Mouse (Mus musculus) MEL (cell line): ENCODE data around the gene Ssr1. TPM values are rescaled to one million over a fixed set of nuclear protein-coding genes. Genes with fewer than 3 reads are reported as not detected.
A peak's percentile ranks its signal among the peaks of the same experiment; 100 is the strongest.

ENCODE experiments used
- DNase-seq: peaks from one replicate; pipeline ENCODE4 v3.0.0; 2011; ENCODE audit warnings: low read depth, low spot score
- H3K27ac ChIP-seq: 2 replicates; pipeline ENCODE4 v1.5.1; 2012; ENCODE audit warnings: low read depth, mild to moderate bottlenecking, control low read depth, low read length, moderate library complexity; ENCODE audit not compliant: control insufficient read depth
- H3K27me3 ChIP-seq, 2 experiments: fragments of 150-350 bp in 1 of 2; sonication (generic) in 1 of 2; 2 replicates each; pipeline ENCODE4 v1.6.1; 2012; ENCODE audit warnings: low read length in 2 of 2, mild to moderate bottlenecking in 2 of 2, improper control_type of control experiment in 1 of 2, moderate library complexity in 1 of 2; ENCODE audit not compliant: insufficient read depth in 2 of 2, control insufficient read depth in 1 of 2
- H3K36me3 ChIP-seq, 2 experiments: 2 replicates each; pipeline ENCODE4 v1.6.1; 2012 to 2014; ENCODE audit warnings: low read length in 2 of 2, improper control_type of control experiment in 1 of 2, inconsistent platforms in 1 of 2, mild to moderate bottlenecking in 1 of 2; ENCODE audit not compliant: insufficient read depth in 2 of 2, control insufficient read depth in 1 of 2
- H3K4me1 ChIP-seq, 2 experiments: fragments of 150-350 bp in 1 of 2; sonication (generic) in 1 of 2; 2 replicates each; pipeline ENCODE4 v1.6.1; 2012; ENCODE audit warnings: low read length in 2 of 2, improper control_type of control experiment in 1 of 2, mild to moderate bottlenecking in 1 of 2; ENCODE audit not compliant: insufficient read depth in 2 of 2, control insufficient read depth in 1 of 2
- H3K4me3 ChIP-seq, 2 experiments: fragments of 150-350 bp in 1 of 2; sonication (generic) in 1 of 2; 2 replicates each; pipeline ENCODE4 v1.5.1; 2012; ENCODE audit warnings: low read depth in 2 of 2, low read length in 2 of 2, mild to moderate bottlenecking in 2 of 2, moderate library complexity in 2 of 2, control low read depth in 1 of 2, improper control_type of control experiment in 1 of 2; ENCODE audit not compliant: control insufficient read depth in 1 of 2, insufficient read depth in 1 of 2
- H3K79me2 ChIP-seq: 2 replicates; pipeline ENCODE4 v1.6.1; 2012; ENCODE audit warnings: mild to moderate bottlenecking, low read length, moderate library complexity; ENCODE audit not compliant: control insufficient read depth, poor library complexity, insufficient read depth
- H3K9ac ChIP-seq: 2 replicates; pipeline ENCODE4 v1.6.1; 2012; ENCODE audit warnings: low read depth, mild to moderate bottlenecking, control low read depth, low read length, moderate library complexity; ENCODE audit not compliant: control insufficient read depth, poor library complexity, severe bottlenecking
- H3K9me3 ChIP-seq: fragments of 150-350 bp; sonication (generic); replicated peaks from 2 replicates; pipeline ENCODE4 v1.6.1; 2012; ENCODE audit warnings: mild to moderate bottlenecking, low read length, improper control_type of control experiment, moderate library complexity; ENCODE audit not compliant: insufficient read depth
- CHD1 ChIP-seq: IDR thresholded peaks from 2 replicates; pipeline ENCODE4 v1.6.1; 2012; ENCODE audit warnings: low read depth, mild to moderate bottlenecking, inconsistent platforms, low read length, improper control_type of control experiment
- CHD2 ChIP-seq: IDR thresholded peaks from 2 replicates; pipeline ENCODE4 v1.6.1; 2011; ENCODE audit warnings: low read length, improper control_type of control experiment
- CTCF ChIP-seq, 3 experiments: IDR thresholded peaks in 2 of 3; conservative IDR thresholded peaks in 1 of 3; 2 replicates each; pipeline ENCODE4 v1.5.1; 2011 to 2012; ENCODE audit warnings: low read length in 3 of 3, low read depth in 2 of 3, mild to moderate bottlenecking in 2 of 3, improper control_type of control experiment in 1 of 3, inconsistent platforms in 1 of 3, mixed read lengths in 1 of 3, moderate library complexity in 1 of 3; ENCODE audit not compliant: control insufficient read depth in 1 of 3, insufficient read depth in 1 of 3, poor library complexity in 1 of 3, severe bottlenecking in 1 of 3
- ETS1 ChIP-seq: IDR thresholded peaks from 2 replicates; pipeline ENCODE4 v1.6.1; 2012; ENCODE audit warnings: low read depth, mild to moderate bottlenecking, inconsistent platforms, low read length, improper control_type of control experiment, moderate library complexity
- GABPA ChIP-seq: IDR thresholded peaks from 2 replicates; pipeline ENCODE4 v1.6.1; 2012; ENCODE audit warnings: low read depth, mild to moderate bottlenecking, inconsistent platforms, low read length, improper control_type of control experiment, moderate library complexity
- GATA1 ChIP-seq: IDR thresholded peaks from 2 replicates; pipeline ENCODE4 v1.6.1; 2011; ENCODE audit warnings: low read depth, low read length, improper control_type of control experiment
- JUND ChIP-seq: IDR thresholded peaks from 2 replicates; pipeline ENCODE4 v1.6.1; 2011; ENCODE audit warnings: low read depth, mild to moderate bottlenecking, improper control_type of control experiment, low read length
- KAT2A ChIP-seq: conservative IDR thresholded peaks from 2 replicates; pipeline ENCODE4 v1.6.1; 2012; ENCODE audit warnings: low read depth, low read length, improper control_type of control experiment, inconsistent platforms
- MAFK ChIP-seq: IDR thresholded peaks from 2 replicates; pipeline ENCODE4 v1.6.1; 2011; ENCODE audit warnings: low read depth, mild to moderate bottlenecking, low read length, improper control_type of control experiment, borderline replicate concordance
- MAZ ChIP-seq: IDR thresholded peaks from 2 replicates; pipeline ENCODE4 v1.6.1; 2012; ENCODE audit warnings: low read depth, mild to moderate bottlenecking, inconsistent platforms, low read length, improper control_type of control experiment
- MXI1 ChIP-seq: IDR thresholded peaks from 2 replicates; pipeline ENCODE4 v1.6.1; 2011; ENCODE audit warnings: mild to moderate bottlenecking, low read depth, low read length, improper control_type of control experiment
- NRF1 ChIP-seq: IDR thresholded peaks from 2 replicates; pipeline ENCODE4 v1.6.1; 2014; ENCODE audit warnings: low read depth, mild to moderate bottlenecking, inconsistent platforms, low read length, improper control_type of control experiment, moderate library complexity; ENCODE audit not compliant: poor library complexity, insufficient read depth, severe bottlenecking
- POLR2A ChIP-seq, 2 experiments: IDR thresholded peaks; 2 replicates each; pipeline ENCODE4 v1.6.1; 2011 to 2012; ENCODE audit warnings: low read length in 2 of 2, mild to moderate bottlenecking in 2 of 2, control low read depth in 1 of 2, improper control_type of control experiment in 1 of 2, low read depth in 1 of 2, moderate library complexity in 1 of 2; ENCODE audit not compliant: control insufficient read depth in 1 of 2, insufficient read depth in 1 of 2, poor library complexity in 1 of 2
- POLR2AphosphoS2 ChIP-seq: IDR thresholded peaks from 2 replicates; pipeline ENCODE4 v1.6.1; 2011; ENCODE audit warnings: low read length, improper control_type of control experiment
- POLR2AphosphoS5 ChIP-seq: IDR thresholded peaks from 2 replicates; pipeline ENCODE4 v1.6.1; 2012; ENCODE audit warnings: low read depth, borderline replicate concordance, mild to moderate bottlenecking, inconsistent platforms, low read length, moderate library complexity, mixed read lengths
- RAD21 ChIP-seq: IDR thresholded peaks from 2 replicates; pipeline ENCODE4 v1.6.1; 2011; ENCODE audit warnings: mild to moderate bottlenecking, low read depth, low read length, improper control_type of control experiment
- RCOR1 ChIP-seq: IDR thresholded peaks from 2 replicates; pipeline ENCODE4 v1.6.1; 2012; ENCODE audit warnings: low read depth, mild to moderate bottlenecking, inconsistent platforms, low read length, improper control_type of control experiment
- SIN3A ChIP-seq: IDR thresholded peaks from 2 replicates; pipeline ENCODE4 v1.6.1; 2012; ENCODE audit warnings: low read length, improper control_type of control experiment, inconsistent platforms
- SMC3 ChIP-seq: IDR thresholded peaks from 2 replicates; pipeline ENCODE4 v1.6.1; 2011; ENCODE audit warnings: low read depth, low read length, improper control_type of control experiment
- TBP ChIP-seq: IDR thresholded peaks from 2 replicates; pipeline ENCODE4 v1.8.0; 2011; ENCODE audit warnings: low read depth, low read length, improper control_type of control experiment
- TCF12 ChIP-seq: IDR thresholded peaks from 2 replicates; pipeline ENCODE4 v1.6.1; 2014; ENCODE audit warnings: low read depth, mild to moderate bottlenecking, inconsistent platforms, low read length, improper control_type of control experiment, moderate library complexity
- UBTF ChIP-seq: IDR thresholded peaks from 2 replicates; pipeline ENCODE4 v1.6.1; 2012; ENCODE audit warnings: low read depth, mild to moderate bottlenecking, inconsistent platforms, low read length, improper control_type of control experiment, moderate library complexity, borderline replicate concordance; ENCODE audit not compliant: insufficient read depth
- USF1 ChIP-seq: IDR thresholded peaks from 2 replicates; pipeline ENCODE4 v1.6.1; 2014; ENCODE audit warnings: low read depth, mild to moderate bottlenecking, inconsistent platforms, low read length, improper control_type of control experiment, moderate library complexity
- USF2 ChIP-seq, 2 experiments: IDR thresholded peaks; 2 replicates each; pipeline ENCODE4 v1.6.1; 2011 to 2012; ENCODE audit warnings: improper control_type of control experiment in 2 of 2, low read length in 2 of 2, borderline replicate concordance in 1 of 2, inconsistent platforms in 1 of 2, low read depth in 1 of 2, mild to moderate bottlenecking in 1 of 2; ENCODE audit not compliant: insufficient read depth in 1 of 2
- ZC3H11A ChIP-seq: IDR thresholded peaks from 2 replicates; pipeline ENCODE4 v1.6.1; 2012; ENCODE audit warnings: low read depth, mild to moderate bottlenecking, inconsistent platforms, low read length, improper control_type of control experiment
- ZKSCAN1 ChIP-seq: IDR thresholded peaks from 2 replicates; pipeline ENCODE4 v1.6.1; 2012; ENCODE audit warnings: low read depth, mild to moderate bottlenecking, inconsistent platforms, low read length, improper control_type of control experiment, moderate library complexity
- ZMIZ1 ChIP-seq: IDR thresholded peaks from 2 replicates; pipeline ENCODE4 v1.6.1; 2012; ENCODE audit warnings: low read depth, mild to moderate bottlenecking, inconsistent platforms, low read length, improper control_type of control experiment, moderate library complexity
- ZNF384 ChIP-seq: IDR thresholded peaks from 2 replicates; pipeline ENCODE4 v1.6.1; 2012; ENCODE audit warnings: low read depth, mild to moderate bottlenecking, inconsistent platforms, low read length, improper control_type of control experiment
- polyA plus RNA-seq, 2 experiments: library from polyadenylated mRNA; stranded (reverse) in 1 of 2; unstranded in 1 of 2; fragments of >175 nt in 1 of 2; fragments of >200 nt in 1 of 2; gene quantifications; 2 replicates each; pipeline versions ENCODE4 v1.2.1 to v1.2.4; 2012; ENCODE audit warnings: low replicate concordance in 2 of 2, low read depth in 1 of 2; ENCODE audit not compliant: insufficient read length in 2 of 2, insufficient read depth in 1 of 2, missing spikeins in 1 of 2
- total RNA-seq: library from RNA; depleted of rRNA; stranded (reverse); fragments of 300-350 nt; gene quantifications from 2 replicates; pipeline ENCODE4 v1.2.3, GENCODE M21; 2012

Ssr1 gene
- total and polyA plus RNA-seq, 3 experiments: 30.9 to 104 (median 77.2) TPM

DNA sequence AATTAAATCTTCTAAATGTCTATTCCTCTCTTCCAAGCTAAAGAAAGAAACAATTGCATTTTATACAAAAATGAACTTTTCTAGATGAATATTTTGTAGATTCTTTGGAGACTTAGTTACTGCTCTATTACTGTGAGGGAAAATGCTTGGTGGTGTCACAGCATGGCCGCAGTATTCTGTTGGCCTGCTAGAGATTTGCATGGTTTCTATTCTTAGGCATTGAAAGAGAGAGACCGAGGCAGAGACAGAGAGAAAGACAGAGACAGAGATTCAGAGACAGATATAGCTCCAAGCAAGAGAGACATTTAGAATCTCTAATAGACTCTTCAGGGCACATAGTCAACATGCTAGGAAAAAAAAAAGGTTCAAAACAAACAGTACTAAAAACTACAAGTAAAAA lies 14.0 kb upstream of the Ssr1 start (continued):
- no peak for TF ChIP-seq CHD2
- TF ChIP-seq GATA1: no peak
- no peak for TF ChIP-seq SIN3A
- no peak for TF ChIP-seq GABPA
- TF ChIP-seq, all 39 proteins: peak for 0

- Histone ChIP-seq H3K4me3 (no peak overlapping the region), H3K4me1 (no peaks in the 10 kb centered on the region), H3K9ac (no peak overlapping the region), H3K27me3 (no peaks in the 10 kb centered on the region), H3K36me3 (no peaks in the 10 kb centered on the region), H3K27ac (no peak overlapping the region), H3K79me2 (no peaks in the 10 kb centered on the region), H3K9me3 (no peaks in the 10 kb centered on the region)
- peak; percentile 54 for TF ChIP-seq SMC3
- peak; percentile 83 for TF ChIP-seq USF1
- TF ChIP-seq MAFK: no peak
- TF ChIP-seq ZC3H11A: peak; percentile 60
- TF ChIP-seq RAD21: peak; percentile 71
- TF ChIP-seq CTCF (IDR thresholded peaks at IDR 0.05 in 2 of 3, conservative IDR thresholded peaks at IDR 0.05 in 1 of 3; ENCODE audit: control insufficient read depth in 1 of 3, insufficient read depth in 1 of 3, low read depth in 2 of 3, low read length in 3 of 3, poor library complexity in 1 of 3, severe bottlenecking in 1 of 3): peak; percentile 45 to 61 (median 47); a peak in 5 of 6 replicates
- no peak for TF ChIP-seq ZMIZ1
- peak in 1 of 2 experiments; percentile 29; a peak in 1 of 4 replicates for TF ChIP-seq USF2 (IDR thresholded peaks at IDR 0.05; ENCODE audit: borderline replicate concordance in 1 of 2, insufficient read depth in 1 of 2, low read depth in 1 of 2, low read length in 2 of 2)
- no peak for TF ChIP-seq POLR2AphosphoS2
- peak; percentile 47 for DNase-seq
Measured at GRCm38 (mm10) chr13:38002461-38002860, 8.4 kb upstream of the Ssr1 start.

- TF ChIP-seq ZKSCAN1 (no peak), UBTF (no peak), TCF12 (no peak), CHD2 (no peak), MAZ (no peak), MAFK (no peak), MXI1 (no peak), ZNF384 (no peak), RCOR1 (no peak), POLR2AphosphoS5 (no peak), POLR2A (IDR thresholded peaks at IDR 0.05; ENCODE audit: control insufficient read depth in 1 of 2, insufficient read depth in 1 of 2, low read depth in 1 of 2, low read length in 2 of 2, poor library complexity in 1 of 2) (no peak), SMC3 (no peak), USF1 (no peak), ETS1 (no peak), JUND (no peak), RAD21 (no peak), NRF1 (no peak), CHD1 (no peak), KAT2A (no peak), TBP (no peak)
- Histone ChIP-seq H3K4me1 (no peaks in the 10 kb centered on the region), H3K9ac (no peak overlapping the region), H3K4me3 (no peak overlapping the region), H3K36me3 (peaks cover 0 to 1% of the 10 kb centered on the region in 2 experiments; a peak in 2 of 4 replicates), H3K79me2 (no peaks in the 10 kb centered on the region), H3K27ac (no peak overlapping the region), H3K27me3 (no peaks in the 10 kb centered on the region), H3K9me3 (no peaks in the 10 kb centered on the region)
- DNase-seq: no peak
Measured at GRCm38 (mm10) chr13:37999713-38000112, 5.7 kb upstream of the Ssr1 start.
